Mouse (Mus musculus) hindbrain, embryonic 15.5 days (tissue): ENCODE measurements around the gene Gstp2. TPM values are rescaled to one million over a fixed set of nuclear protein-coding genes. Genes with fewer than 3 reads are reported as not detected.

ENCODE experiments used
- polyA plus RNA-seq: library from polyadenylated mRNA; unstranded; fragments of >200 nt; fragmentation: Nextera tagmentation; extraction: Ambion mirVana; gene quantifications from 2 replicates; pipeline ENCODE4 v1.2.1, GENCODE M21; 2015

Gstp2 gene
- polyA plus RNA-seq, 1 experiment from 2014 or later, result 0.60 TPM

Other genes starting within 250 kb of the Gstp2 start
- gene Chka, start 194.2 kb downstream of the Gstp2 start, polyA plus RNA-seq, result 64.6 and 66.6 TPM in 2 replicates
- 16.4 and 16.8 TPM in 2 replicates for gene Tcirg1, start 138.9 kb downstream of the Gstp2 start, polyA plus RNA-seq
- 280 and 290 TPM in 2 replicates for gene Ndufs8, start 133.2 kb downstream of the Gstp2 start, polyA plus RNA-seq
- gene Aldh3b1, start 116.2 kb downstream of the Gstp2 start, polyA plus RNA-seq, result 2.7 and 3.0 TPM in 2 replicates
- gene Unc93b1, start 110.8 kb downstream of the Gstp2 start, polyA plus RNA-seq, result 11.9 and 14.0 TPM in 2 replicates
- gene Aldh3b3, start 87.4 kb downstream of the Gstp2 start, polyA plus RNA-seq, result not detected in 2 replicates
- 0.18 and 0.27 TPM in 2 replicates for gene Aldh3b2, start 73.7 kb downstream of the Gstp2 start, polyA plus RNA-seq
- 2.5 and 3.0 TPM in 2 replicates for gene Acy3, start 59.5 kb downstream of the Gstp2 start, polyA plus RNA-seq
- gene Tbx10, start 53.3 kb downstream of the Gstp2 start, polyA plus RNA-seq, result 0.31 and 0.40 TPM in 2 replicates
- gene Nudt8, start 45.4 kb downstream of the Gstp2 start, polyA plus RNA-seq, result 25.8 and 26.5 TPM in 2 replicates
- 5.1 and 5.5 TPM in 2 replicates for gene Gm49405, start 45.4 kb downstream of the Gstp2 start, polyA plus RNA-seq
- gene Doc2g, start 42.7 kb downstream of the Gstp2 start, polyA plus RNA-seq, result 5.9 and 6.4 TPM in 2 replicates
- 244 and 247 TPM in 2 replicates for gene Ndufv1, start 33.2 kb downstream of the Gstp2 start, polyA plus RNA-seq
- gene Gstp1, start 8.0 kb downstream of the Gstp2 start, polyA plus RNA-seq, result 534 and 573 TPM in 2 replicates
- gene Gstp3, start 13.5 kb upstream of the Gstp2 start, polyA plus RNA-seq, result not detected in 2 replicates
- gene Cabp2, start 35.6 kb upstream of the Gstp2 start, polyA plus RNA-seq, result not detected in 2 replicates
- 82.5 and 92.5 TPM in 2 replicates for gene Cdk2ap2, start 51.2 kb upstream of the Gstp2 start, polyA plus RNA-seq
- 74.3 and 81.1 TPM in 2 replicates for gene Pitpnm1, start 54.0 kb upstream of the Gstp2 start, polyA plus RNA-seq
- gene Aip, start 79.8 kb upstream of the Gstp2 start, polyA plus RNA-seq, result 102 and 104 TPM in 2 replicates
- gene Gpr152, start 93.8 kb upstream of the Gstp2 start, polyA plus RNA-seq, result 0.04 and 0.05 TPM in 2 replicates
- gene Cabp4, start 98.0 kb upstream of the Gstp2 start, polyA plus RNA-seq, result 0.21 and 0.26 TPM in 2 replicates
- gene Coro1b, start 102.6 kb upstream of the Gstp2 start, polyA plus RNA-seq, result 119 and 121 TPM in 2 replicates
- gene Ptprcap, start 107.6 kb upstream of the Gstp2 start, polyA plus RNA-seq, result 0.26 and 0.83 TPM in 2 replicates
- 47.8 and 56.7 TPM in 2 replicates for gene Rps6kb2, start 117.3 kb upstream of the Gstp2 start, polyA plus RNA-seq
- 5.6 and 6.1 TPM in 2 replicates for gene Carns1, start 129.5 kb upstream of the Gstp2 start, polyA plus RNA-seq
- gene Tbc1d10c, start 145.3 kb upstream of the Gstp2 start, polyA plus RNA-seq, result 0.98 and 1.5 TPM in 2 replicates
- 582 and 587 TPM in 2 replicates for gene Ppp1ca, start 146.0 kb upstream of the Gstp2 start, polyA plus RNA-seq
- 25.5 and 27.5 TPM in 2 replicates for gene Rad9a, start 155.6 kb upstream of the Gstp2 start, polyA plus RNA-seq
- gene Clcf1, start 168.2 kb upstream of the Gstp2 start, polyA plus RNA-seq, result 0.69 and 0.75 TPM in 2 replicates
- gene AC109138.7, start 168.3 kb upstream of the Gstp2 start, polyA plus RNA-seq, result not detected in 2 replicates
- gene Pold4, start 185.9 kb upstream of the Gstp2 start, polyA plus RNA-seq, result 19.2 and 20.9 TPM in 2 replicates
- gene Ssh3, start 223.2 kb upstream of the Gstp2 start, polyA plus RNA-seq, result 15.9 and 18.5 TPM in 2 replicates
- 58.3 and 63.4 TPM in 2 replicates for gene Ankrd13d, start 237.1 kb upstream of the Gstp2 start, polyA plus RNA-seq